Mouse (Mus musculus) thymus, postnatal 36 days (tissue): ENCODE results near the gene Lbr.

Experiments
- DNase-seq, 2 experiments: peaks; one replicate each; pipeline ENCODE4 v3.0.0; 2022; ENCODE audit warnings: mixed read lengths in 2 of 2

Gene Lbr

DNA sequence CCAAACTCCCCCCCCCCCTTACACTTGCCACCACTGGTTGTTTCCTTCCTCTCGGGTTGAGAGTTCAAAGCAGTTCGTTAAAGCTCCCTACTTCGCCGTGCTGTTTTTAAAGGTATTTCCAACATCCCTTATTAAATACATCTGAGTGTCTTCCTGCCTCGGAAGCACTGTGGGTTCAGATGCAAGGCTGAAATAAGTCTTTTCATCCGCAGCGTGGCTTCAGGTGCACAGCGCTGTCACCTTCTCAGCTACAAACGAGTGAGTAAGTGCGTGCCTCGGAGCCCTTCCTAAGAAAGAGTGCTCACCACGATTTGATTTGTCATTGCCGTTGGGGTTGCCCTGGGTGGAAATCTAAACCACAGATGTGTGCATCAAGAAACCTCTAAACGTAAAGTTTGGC, at the start of gene Lbr:
Gene Lbr, minus strand, starts transcription at position 266 of the 400 bp plus-strand sequence.
- DNase-seq, result peak; percentile 62 to 66

DNA sequence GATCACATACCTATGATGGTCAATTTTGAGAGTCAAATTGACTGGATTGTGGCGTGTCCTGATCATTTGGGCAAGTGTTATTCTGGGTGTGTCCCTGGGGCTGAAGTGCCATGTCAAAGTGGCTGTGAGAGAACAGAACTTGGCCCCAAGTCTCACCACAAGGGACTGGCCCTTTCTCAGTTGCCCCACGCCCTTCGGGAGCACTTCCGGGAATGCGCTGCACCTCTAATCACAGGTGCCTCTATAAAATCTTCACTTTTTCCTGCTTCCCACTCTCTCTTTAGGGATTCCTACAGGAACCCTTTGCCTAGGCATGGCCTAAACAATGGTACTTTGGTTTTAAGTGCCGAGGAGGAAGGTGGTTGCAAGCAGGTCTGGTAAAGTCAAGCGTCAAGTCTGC, 46.8 kb upstream of the Lbr start:
- no peak for DNase-seq

DNA sequence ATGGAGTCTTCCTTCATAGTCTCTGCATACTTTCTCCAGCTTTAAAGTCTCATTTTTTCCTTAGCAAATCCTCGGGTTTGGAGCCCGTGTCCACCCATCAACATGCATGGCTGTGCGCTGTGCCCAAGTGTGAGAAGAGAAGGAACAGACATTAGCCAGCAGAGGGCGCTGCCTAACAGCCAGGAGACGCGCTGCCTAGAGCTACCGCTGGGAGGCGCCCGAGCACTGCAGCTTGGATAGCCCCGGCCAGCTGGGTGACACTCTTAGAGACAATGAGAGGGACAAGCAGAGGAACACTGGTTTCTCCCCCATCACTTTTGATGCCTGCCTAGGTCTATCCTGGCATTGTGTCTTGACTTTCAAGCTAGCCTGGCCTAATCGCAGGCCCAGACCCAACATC, 46.0 kb upstream of the Lbr start:
- DNase-seq, result peak; percentile 83 to 89

- DNase-seq, result peak; percentile 82 to 83
Observed at GRCm38 (mm10) chr1:181881532-181881931, 38.7 kb upstream of the Lbr start.

DNA sequence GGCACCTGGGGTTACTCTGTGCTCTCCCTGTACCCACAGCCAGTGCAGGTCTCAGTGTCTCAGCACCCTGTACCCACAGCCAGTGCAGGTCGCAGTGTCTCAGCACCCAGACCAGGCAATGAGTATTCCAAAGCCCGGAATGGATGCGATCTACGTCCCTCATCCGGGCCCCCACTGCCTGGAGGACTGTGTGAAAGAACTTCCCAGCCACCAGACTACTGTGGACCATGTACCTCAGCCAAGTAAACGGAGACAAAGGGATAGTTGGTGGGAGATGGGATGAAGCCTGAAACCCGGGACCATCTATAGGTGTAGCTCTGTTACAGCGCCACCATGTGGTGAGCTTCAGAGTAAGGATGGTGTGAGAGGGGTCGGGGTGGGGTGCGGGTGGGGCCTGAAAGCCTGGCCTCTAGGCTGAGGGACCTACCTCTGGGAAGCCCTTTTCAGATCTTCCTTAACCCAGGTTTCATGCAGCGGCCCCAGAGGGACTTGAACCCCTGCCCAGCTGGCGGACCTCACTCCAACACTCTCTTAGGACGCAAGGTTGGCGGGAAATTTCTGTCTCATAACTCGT, 38.0 kb upstream of the Lbr start:
- DNase-seq, result peak; percentile 40 to 54

GRCm38 (mm10) chr1:181878436-181878835, 35.6 kb upstream of the Lbr start:
- DNase-seq, result no peak

DNA sequence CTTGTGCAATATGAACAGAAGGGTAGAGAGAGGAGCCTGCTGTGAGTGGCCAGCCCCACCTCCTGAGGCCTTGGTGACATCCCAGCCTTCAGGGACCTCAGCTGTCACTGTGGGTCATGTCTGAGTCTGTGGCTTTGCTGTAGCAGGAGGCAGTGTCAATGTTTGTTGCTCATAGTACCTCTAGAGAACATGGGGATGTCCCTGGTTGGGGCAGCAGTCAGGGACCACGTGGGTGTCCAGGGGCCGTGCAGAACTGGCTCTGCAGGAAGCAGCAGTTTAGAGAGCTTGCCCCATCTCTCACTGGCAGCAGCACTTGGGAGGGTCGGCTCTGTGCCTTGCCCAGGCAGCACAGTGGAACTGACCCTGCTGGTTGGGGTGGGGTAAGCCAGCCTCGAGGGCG, 34.2 kb upstream of the Lbr start:
- DNase-seq, result no peak

- no peak for DNase-seq
Observed at GRCm38 (mm10) chr1:181876656-181877055, 33.8 kb upstream of the Lbr start.

- DNase-seq, result peak; percentile 56 to 78
Observed at GRCm38 (mm10) chr1:181873086-181873920, 30.5 kb upstream of the Lbr start.

GRCm38 (mm10) chr1:181872639-181873038, 29.8 kb upstream of the Lbr start:
- no peak for DNase-seq

- DNase-seq, result no peak
Observed at GRCm38 (mm10) chr1:181866429-181867280, 23.8 kb upstream of the Lbr start.

GRCm38 (mm10) chr1:181865863-181866216, 23.0 kb upstream of the Lbr start:
- DNase-seq, result no peak

GRCm38 (mm10) chr1:181864971-181865862, 22.4 kb upstream of the Lbr start:
- peak; percentile 53 to 62 for DNase-seq

DNA sequence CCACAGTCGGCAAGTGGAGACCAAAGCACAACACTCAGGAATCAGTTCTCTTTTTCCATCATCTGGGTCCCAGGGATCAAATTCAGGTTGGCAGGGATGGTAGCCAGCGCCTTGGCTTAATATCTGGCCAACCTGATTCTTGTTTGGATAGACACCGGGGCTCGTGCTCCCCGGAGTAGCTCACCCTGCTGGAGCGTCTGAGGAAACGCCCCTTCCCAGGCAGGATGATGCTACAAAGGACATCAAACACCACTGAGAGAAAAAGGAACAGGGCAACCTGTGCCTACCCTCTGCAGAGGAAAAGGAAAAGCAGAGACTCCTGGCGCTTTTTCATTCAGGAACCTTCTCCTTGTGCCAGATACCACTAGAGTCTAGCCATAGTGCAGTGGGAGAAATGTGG, 20.6 kb upstream of the Lbr start:
- DNase-seq, result peak; percentile 48 to 62

DNA sequence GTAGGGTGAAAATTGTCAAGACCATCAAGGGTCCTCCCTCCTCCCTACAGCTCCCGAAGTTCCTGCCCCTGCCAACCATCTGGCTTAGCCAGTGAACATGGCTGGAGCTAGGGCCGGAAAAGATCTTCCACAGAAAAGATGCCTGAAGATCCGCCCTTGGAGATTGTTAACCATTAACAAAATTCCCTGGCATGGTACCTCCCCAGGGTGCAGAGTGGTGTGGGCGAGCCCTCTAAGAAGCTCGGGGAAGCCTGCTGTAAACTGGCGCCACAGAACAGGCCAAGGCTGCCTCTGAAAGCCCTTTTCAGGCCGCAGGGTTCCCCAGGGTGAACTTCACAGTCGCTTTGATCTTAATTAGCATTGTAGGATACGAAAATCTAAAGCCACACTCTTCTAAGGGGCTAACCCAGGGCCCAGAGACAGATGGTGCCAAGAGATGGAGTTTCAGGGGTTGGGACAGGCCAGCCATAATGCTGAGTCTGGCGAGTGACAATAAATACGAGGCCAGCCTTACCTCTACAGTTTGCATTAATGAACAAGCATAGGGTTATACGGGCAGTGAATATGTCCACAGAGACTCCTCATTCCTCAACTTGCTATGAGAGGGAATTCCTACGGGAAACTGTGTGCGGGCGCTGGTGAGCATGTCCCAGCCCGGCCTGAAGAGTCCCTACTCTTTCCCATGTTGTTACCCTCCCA, 20.0 kb upstream of the Lbr start:
- no peak for DNase-seq

DNA sequence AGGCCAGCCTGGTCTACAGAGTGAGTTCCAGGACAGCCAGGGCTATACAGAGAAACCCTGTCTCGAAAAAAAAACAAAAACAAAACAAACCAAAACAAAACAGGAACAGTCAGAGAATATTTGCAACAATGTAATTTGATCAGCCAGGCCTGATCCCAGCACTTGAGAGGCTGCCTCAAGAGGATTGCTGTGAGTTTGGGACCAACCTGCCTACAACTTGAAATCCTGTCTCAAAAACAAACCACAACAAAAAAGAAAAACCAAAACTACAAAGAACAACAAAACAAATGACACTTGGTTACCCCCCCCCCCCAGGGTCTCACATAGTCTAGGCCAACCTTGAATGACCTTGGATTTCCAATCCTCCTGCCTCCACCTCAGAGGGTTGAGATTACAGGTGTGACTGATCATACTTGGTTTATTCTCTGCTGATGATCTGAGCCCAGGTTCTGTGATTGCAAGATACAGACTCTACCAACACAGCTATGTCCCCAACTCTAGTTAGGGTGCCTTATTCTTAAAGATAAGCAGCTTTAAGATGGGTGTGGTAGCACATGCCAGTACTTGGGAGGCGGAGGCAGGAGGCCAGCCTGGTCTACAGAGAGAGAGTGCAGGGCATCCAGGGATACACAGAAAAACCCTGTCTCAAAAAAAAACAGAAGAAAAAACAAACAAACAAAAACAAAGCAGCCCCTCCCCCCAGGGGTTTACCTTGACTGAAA, 18.5 kb upstream of the Lbr start:
- no peak for DNase-seq

DNA sequence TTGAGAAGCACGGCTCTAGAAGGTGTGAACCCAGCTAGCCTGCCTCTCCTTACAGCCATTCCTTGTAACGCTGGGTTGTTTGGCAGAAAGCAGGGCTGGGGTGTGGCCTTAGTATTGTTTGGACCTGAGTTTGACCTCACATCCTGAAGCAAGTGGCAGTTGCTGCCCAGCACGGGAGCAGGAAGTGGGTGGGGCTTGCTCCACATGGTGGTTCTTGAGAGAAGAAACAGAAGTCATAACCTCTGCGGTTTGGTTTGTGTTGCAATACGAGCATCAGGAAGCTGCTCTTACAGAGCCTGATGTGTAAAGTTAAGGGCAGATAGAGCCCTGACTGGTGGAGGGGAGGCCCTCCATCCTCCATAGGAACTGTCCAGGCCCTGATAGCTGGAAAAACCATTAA, 17.8 kb upstream of the Lbr start:
- peak; percentile 87 to 93 for DNase-seq

DNA sequence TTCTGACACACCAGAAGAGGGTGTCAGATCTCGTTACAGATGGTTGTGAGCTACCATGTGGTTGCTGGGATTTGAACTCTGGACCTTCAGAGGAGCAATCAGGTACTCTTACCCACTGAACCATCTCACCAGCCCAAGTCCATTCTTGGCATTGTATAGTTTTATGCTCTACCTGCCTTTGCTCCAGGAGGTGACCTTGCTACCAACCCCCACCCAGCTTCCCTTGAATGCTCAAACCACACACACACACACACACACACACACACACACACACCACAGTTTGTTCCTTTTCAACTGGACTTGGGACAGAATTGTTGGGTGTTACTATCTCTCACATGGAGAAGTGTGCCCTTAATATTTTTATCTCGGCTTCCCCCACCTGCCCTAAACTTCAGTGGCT, 13.5 kb upstream of the Lbr start:
- no peak for DNase-seq

- no peak for DNase-seq
Observed at GRCm38 (mm10) chr1:181854829-181855228, 12.0 kb upstream of the Lbr start.

GRCm38 (mm10) chr1:181853081-181853736, 10.4 kb upstream of the Lbr start:
- peak; percentile 90 to 97 for DNase-seq

DNA sequence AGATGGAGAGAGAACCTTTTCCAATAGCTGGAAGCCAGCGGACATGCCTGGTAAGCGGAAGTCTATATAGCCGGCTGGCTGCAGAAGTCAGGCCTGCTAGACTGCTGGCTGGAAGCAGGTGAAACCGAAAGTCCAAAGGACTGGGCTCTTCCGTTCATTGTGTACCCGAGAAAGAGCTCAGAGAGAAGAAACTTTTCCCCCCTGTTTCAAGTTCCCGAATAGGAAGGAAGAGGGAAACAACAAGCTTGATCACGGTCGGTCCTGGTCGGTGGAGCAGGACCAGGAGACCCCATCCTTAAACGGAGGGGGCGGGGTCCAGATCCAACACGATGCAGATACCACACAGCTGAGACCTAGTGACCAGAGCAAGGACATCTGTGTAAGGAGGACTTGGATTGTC, 9.6 kb upstream of the Lbr start:
- DNase-seq, result peak; percentile 47 to 57
